ENCODE assay signal across 8 mouse cellular contexts in genomic region chr4:105158169-105158555, GRCm38 (mm10). TPM values are rescaled to one million over a fixed set of nuclear protein-coding genes. Genes with fewer than 3 reads are reported as not detected.
A peak's percentile ranks its signal among the peaks of the same experiment; 100 is the strongest.
DNase-seq lines count a peak whose midpoint lies in the region; ATAC-seq lines count a peak whose summit lies in the region.

No protein-coding gene starts in this region.

- peak; percentile 78 for ATAC-seq in common myeloid progenitor, adult 5-6 weeks (replicated peaks; ENCODE audit: low read depth, poor library complexity, severe bottlenecking)
- peak; percentile 76 for ATAC-seq in intestine, embryonic 14.5 days (replicated peaks; ENCODE audit: low FRiP score, low TSS enrichment, low read depth)

- intact Hi-C loops in left cerebral cortex, postnatal 4 days (cut with DNase I), result loop anchor here (5.0 to 10.0 kb wide), 3 partner anchors 759 to 1217 kb away; no protein-coding TSS in a partner anchor

- H3K9ac ChIP-seq in intestine, embryonic 14.5 days (ENCODE audit: low read length), result peak overlapping the region; percentile 89

- H3K4me2 ChIP-seq in intestine, embryonic 14.5 days (ENCODE audit: low read length), result peak overlapping the region; percentile 55

- peak overlapping the region; percentile 70 for H3K4me3 ChIP-seq in intestine, embryonic 14.5 days (ENCODE audit: low read depth, low read length)

- peak overlapping the region; percentile 95 for H3K27ac ChIP-seq in intestine, embryonic 14.5 days (ENCODE audit: low read depth)

- 0% methylated on average over 22 of the region's 26 CpGs for WGBS in intestine, embryonic 14.5 days

- no peaks in the 10 kb centered on the region for H3K9me3 ChIP-seq in intestine, embryonic 14.5 days (ENCODE audit: control insufficient read depth, low read length)

- H3K36me3 ChIP-seq in intestine, embryonic 14.5 days (ENCODE audit: control insufficient read depth, insufficient read depth, low read length), result peaks cover 10% of the 10 kb centered on the region; the same call in 1 of the 2 replicates

- peak; percentile 67 for DNase-seq in adipocyte (ENCODE audit: low spot score)
- peak; percentile 77 for DNase-seq in gastrocnemius, postnatal 25 days
- peak; percentile 90 for DNase-seq in intestine, embryonic 14.5 days (ENCODE audit: low spot score)
- peak; percentile 78 for DNase-seq in left cerebral cortex, postnatal 4 days
- DNase-seq in mesoderm, embryonic 11.5 days (ENCODE audit: low read depth, low spot score), result peak; percentile 78
- peak; percentile 52 to 64 for DNase-seq in right cerebral cortex, postnatal 36 days (ENCODE audit: low spot score in 2 of 2)
- peak; percentile 68 for DNase-seq in urinary bladder, postnatal 25 days (ENCODE audit: low spot score)

- peaks cover 5% of the 10 kb centered on the region for H3K4me1 ChIP-seq in intestine, embryonic 14.5 days (replicated peaks; ENCODE audit: control insufficient read depth, insufficient read depth, low read length)

- 0 out of 2 replicates have a peak, but pooled peaks cover 2% of the 10 kb centered on the region for H3K27me3 ChIP-seq in intestine, embryonic 14.5 days (replicated peaks; ENCODE audit: control insufficient read depth, insufficient read depth, low read length)

RNA-seq across cellular contexts. Expression of gene Plpp3, which starts 1.0 kb away (rescaled TPM):
- total RNA-seq in common myeloid progenitor, adult 5-6 weeks (2017), result 0.27 TPM in 1 of 2 replicates, not detected in the other
- total RNA-seq in gastrocnemius, postnatal 25 days (2021), result 10 to 100 TPM; 43.7 to 50.2 TPM
- polyA plus RNA-seq in intestine, embryonic 14.5 days (2014; fragmentation: Nextera tagmentation; extraction: Ambion mirVana), result 33.2 and 36.9 TPM in 2 replicates
- total RNA-seq in left cerebral cortex, postnatal 4 days (2021), result 10 to 100 TPM; 65.1 to 71.3 TPM

RNA-seq across cellular contexts. Expression of gene Prkaa2, which starts 48.5 kb away (rescaled TPM):
- total RNA-seq in common myeloid progenitor, adult 5-6 weeks (2017), result 0.05 and 0.10 TPM in 2 replicates
- total RNA-seq in gastrocnemius, postnatal 25 days (2021), result 100 to 1,000 TPM; 105 to 119 TPM
- polyA plus RNA-seq in intestine, embryonic 14.5 days (2014; fragmentation: Nextera tagmentation; extraction: Ambion mirVana), result 2.9 and 3.3 TPM in 2 replicates
- total RNA-seq in left cerebral cortex, postnatal 4 days (2021), result 10 to 100 TPM; 35.5 to 40.7 TPM

Comparison
In these comparisons a context has a peak if more than half of its experiments do, and no peak if none do; other contexts are left out.
1. Peak in every context shown above with its lines: DNase-seq, ATAC-seq, H3K4me3 ChIP-seq and H3K27ac ChIP-seq.
2. RNA of gene Plpp3, which starts 1.0 kb away (total RNA-seq): 65.1 to 71.3 TPM in left cerebral cortex, postnatal 4 days and 43.7 to 50.2 TPM in gastrocnemius, postnatal 25 days; 0.27 TPM in common myeloid progenitor, adult 5-6 weeks; every median in the first group is over 10 times any median in the second.
3. RNA of gene Prkaa2, which starts 48.5 kb away (total RNA-seq): 105 to 119 TPM in gastrocnemius, postnatal 25 days and 35.5 to 40.7 TPM in left cerebral cortex, postnatal 4 days; 0.05 to 0.10 TPM in common myeloid progenitor, adult 5-6 weeks; every median in the first group is over 10 times any median in the second.